Mouse (Mus musculus): ENCODE measurements around the gene Glb1l2.

GRCm38 (mm10) chr9:26775700-26776099, 30.6 kb downstream of the Glb1l2 start:
- TF ChIP-seq POLR2A (IDR thresholded peaks at IDR 0.05; ENCODE audit: borderline replicate concordance, extremely low read depth, insufficient read depth, insufficient read length, poor library complexity, severe bottlenecking) (no peak), CTCF (IDR thresholded peaks at IDR 0.05; ENCODE audit: borderline replicate concordance, extremely low read depth, insufficient read depth, insufficient read length) (no peak)
